Mouse (Mus musculus) limb, embryonic 14.5 days (tissue): ENCODE results near the gene Zbtb16. TPM values are rescaled to one million over a fixed set of nuclear protein-coding genes. Genes with fewer than 3 reads are reported as not detected.

Source experiments
- ATAC-seq: fragments of 200-750 bp; cut with Nextera tagmentation; 2 replicates; pipeline ENCODE4 v1.8.0; 2017; ENCODE audit warnings: low read depth, moderate number of reproducible peaks, moderate TSS enrichment; ENCODE audit not compliant: low FRiP score
- DNase-seq: peaks from one replicate; pipeline ENCODE4 v3.0.0-alpha.2; 2015; ENCODE audit warnings: low spot score
- H3K27ac ChIP-seq: fragments of 300-500 bp; sonication (generic); replicated peaks from 2 replicates; pipeline ENCODE4 v1.5.1; 2014; ENCODE audit warnings: low read depth, mild to moderate bottlenecking, low read length, moderate library complexity, mixed read lengths
- H3K27me3 ChIP-seq: fragments of 300-500 bp; sonication (generic); 2 replicates; pipeline ENCODE4 v1.6.1; 2014; ENCODE audit warnings: low read length, mixed read lengths; ENCODE audit not compliant: control insufficient read depth, insufficient read depth
- H3K36me3 ChIP-seq: fragments of 300-500 bp; sonication (generic); 2 replicates; pipeline ENCODE4 v1.6.1; 2014; ENCODE audit warnings: mild to moderate bottlenecking, low read length, moderate library complexity, mixed read lengths; ENCODE audit not compliant: control insufficient read depth, insufficient read depth
- H3K4me1 ChIP-seq: fragments of 300-500 bp; sonication (generic); 2 replicates; pipeline ENCODE4 v1.6.1; 2014; ENCODE audit warnings: antibody characterized with exemption, low read length, mixed read lengths; ENCODE audit not compliant: control insufficient read depth, insufficient read depth
- H3K4me2 ChIP-seq: fragments of 300-500 bp; sonication (generic); replicated peaks from 2 replicates; pipeline ENCODE4 v1.6.1; 2014; ENCODE audit warnings: low read depth, mild to moderate bottlenecking, low read length, moderate library complexity; ENCODE audit not compliant: severe bottlenecking
- H3K4me3 ChIP-seq: fragments of 300-500 bp; sonication (generic); replicated peaks from 2 replicates; pipeline ENCODE4 v1.5.1; 2014; ENCODE audit warnings: low read length
- H3K9ac ChIP-seq: fragments of 300-500 bp; sonication (generic); 2 replicates; pipeline ENCODE4 v1.6.1; 2014; ENCODE audit warnings: mild to moderate bottlenecking, low read depth, low read length, moderate library complexity; ENCODE audit not compliant: severe bottlenecking
- H3K9me3 ChIP-seq: fragments of 300-500 bp; sonication (generic); 2 replicates; pipeline ENCODE4 v1.6.1; 2016; ENCODE audit warnings: low read length; ENCODE audit not compliant: control insufficient read depth
- POLR2A ChIP-seq: fragments of 200-500 bp; IDR thresholded peaks from 2 replicates; pipeline ENCODE4 v1.8.0; 2012; ENCODE audit warnings: inconsistent platforms, mild to moderate bottlenecking, moderate library complexity, borderline replicate concordance; ENCODE audit not compliant: insufficient read depth, insufficient read length; ENCODE audit errors: extremely low read depth
- WGBS: fragments of 180-500 bp; shearing (Covaris S2); extraction: QIAGEN DNeasy Blood & Tissue Kit; methylation state at CpG from one replicate; pipeline ENCODE4 v1.1.7; 2014; 5-methylcytosine and 5-hydroxymethylcytosine counted together
- polyA plus RNA-seq, 2 experiments: library from polyadenylated mRNA; depleted of rRNA in 1 of 2; stranded (reverse) in 1 of 2; unstranded in 1 of 2; fragments of >200 nt; fragmentation: Nextera tagmentation in 1 of 2; extraction: Ambion mirVana in 1 of 2; gene quantifications; 2 replicates each; pipeline versions ENCODE4 v1.2.1 to v1.2.3; 2012 to 2014

Zbtb16 gene
- polyA plus RNA-seq, 2 experiments = 0.91 to 1.9 TPM

- Histone ChIP-seq H3K9ac (no peak overlapping the region), H3K27me3 (no peaks in the 10 kb centered on the region; the same call in 1 of the 2 replicates), H3K36me3 (no peaks in the 10 kb centered on the region), H3K9me3 (no peaks in the 10 kb centered on the region), H3K4me2 (no peak overlapping the region), H3K4me1 (peaks cover 7% of the 10 kb centered on the region), H3K27ac (no peak overlapping the region), H3K4me3 (no peak overlapping the region)
- DNase-seq (no peak), ATAC-seq (no peak)
- 68% methylated on average over 5 of the region's 5 CpGs for WGBS
- TF ChIP-seq POLR2A = no peak
These were observed 90.5 kb downstream of the Zbtb16 start for GRCm38 (mm10) chr9:48745347-48746119.

DNA sequence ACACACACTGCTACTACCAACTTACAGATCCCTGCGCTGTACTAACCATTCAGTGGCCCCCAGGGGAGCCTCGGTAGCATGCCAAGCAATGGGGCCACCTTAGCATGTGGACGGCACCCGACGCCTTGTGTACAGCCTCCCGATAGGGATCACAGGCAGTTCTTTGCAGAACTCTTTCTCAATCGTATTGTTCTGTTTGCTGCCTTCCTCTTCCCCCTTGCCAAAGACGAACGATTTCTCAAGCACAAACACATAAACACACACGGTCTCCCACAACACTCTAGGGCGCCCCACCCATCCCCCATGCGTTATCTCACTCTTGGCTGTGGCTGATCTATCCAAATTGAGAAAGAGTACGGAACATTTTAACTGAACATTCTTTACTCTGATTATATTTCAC lies 91.1 kb downstream of the Zbtb16 start:
- DNase-seq (no peak), ATAC-seq (no peak)
- no peak for TF ChIP-seq POLR2A
- no peaks in the 10 kb centered on the region; the same call in 1 of the 2 replicates for H3K27me3 ChIP-seq
- peaks cover 14% of the 10 kb centered on the region for H3K4me1 ChIP-seq
- WGBS = 81% methylated on average over 13 of the region's 13 CpGs
- no peak overlapping the region for H3K4me3 ChIP-seq
- no peaks in the 10 kb centered on the region for H3K9me3 ChIP-seq
- no peak overlapping the region for H3K4me2 ChIP-seq
- H3K9ac ChIP-seq = no peak overlapping the region
- H3K36me3 ChIP-seq = no peaks in the 10 kb centered on the region
- no peak overlapping the region for H3K27ac ChIP-seq

DNA sequence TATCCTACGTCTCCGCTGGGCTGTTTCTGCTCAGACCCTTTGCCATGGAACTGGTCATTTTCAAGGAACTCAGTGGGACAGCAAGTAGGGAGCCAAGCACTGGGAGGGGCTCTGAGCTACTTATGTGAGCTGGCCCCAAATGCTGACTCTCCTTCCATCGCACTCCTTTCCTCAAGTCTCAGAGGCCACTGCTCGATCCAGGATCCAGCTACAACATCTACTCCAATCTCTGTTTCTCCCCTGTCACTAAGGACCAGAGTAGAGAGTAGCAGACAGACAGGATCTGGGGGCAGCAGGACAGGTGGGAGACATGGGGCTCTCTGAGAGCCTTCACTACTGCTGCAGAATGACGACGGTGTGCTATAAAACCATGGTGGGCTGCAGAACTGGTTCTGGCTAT lies 91.6 kb downstream of the Zbtb16 start:
- H3K27ac ChIP-seq = no peak overlapping the region
- TF ChIP-seq POLR2A = no peak
- H3K4me3 ChIP-seq = no peak overlapping the region
- ATAC-seq (no peak), DNase-seq (no peak)
- no peak overlapping the region for H3K4me2 ChIP-seq
- WGBS = 79% methylated on average over 6 of the region's 6 CpGs
- no peaks in the 10 kb centered on the region for H3K9me3 ChIP-seq
- H3K27me3 ChIP-seq = no peaks in the 10 kb centered on the region; the same call in 1 of the 2 replicates
- peaks cover 18% of the 10 kb centered on the region for H3K4me1 ChIP-seq
- H3K36me3 ChIP-seq = no peaks in the 10 kb centered on the region
- H3K9ac ChIP-seq = no peak overlapping the region

DNA sequence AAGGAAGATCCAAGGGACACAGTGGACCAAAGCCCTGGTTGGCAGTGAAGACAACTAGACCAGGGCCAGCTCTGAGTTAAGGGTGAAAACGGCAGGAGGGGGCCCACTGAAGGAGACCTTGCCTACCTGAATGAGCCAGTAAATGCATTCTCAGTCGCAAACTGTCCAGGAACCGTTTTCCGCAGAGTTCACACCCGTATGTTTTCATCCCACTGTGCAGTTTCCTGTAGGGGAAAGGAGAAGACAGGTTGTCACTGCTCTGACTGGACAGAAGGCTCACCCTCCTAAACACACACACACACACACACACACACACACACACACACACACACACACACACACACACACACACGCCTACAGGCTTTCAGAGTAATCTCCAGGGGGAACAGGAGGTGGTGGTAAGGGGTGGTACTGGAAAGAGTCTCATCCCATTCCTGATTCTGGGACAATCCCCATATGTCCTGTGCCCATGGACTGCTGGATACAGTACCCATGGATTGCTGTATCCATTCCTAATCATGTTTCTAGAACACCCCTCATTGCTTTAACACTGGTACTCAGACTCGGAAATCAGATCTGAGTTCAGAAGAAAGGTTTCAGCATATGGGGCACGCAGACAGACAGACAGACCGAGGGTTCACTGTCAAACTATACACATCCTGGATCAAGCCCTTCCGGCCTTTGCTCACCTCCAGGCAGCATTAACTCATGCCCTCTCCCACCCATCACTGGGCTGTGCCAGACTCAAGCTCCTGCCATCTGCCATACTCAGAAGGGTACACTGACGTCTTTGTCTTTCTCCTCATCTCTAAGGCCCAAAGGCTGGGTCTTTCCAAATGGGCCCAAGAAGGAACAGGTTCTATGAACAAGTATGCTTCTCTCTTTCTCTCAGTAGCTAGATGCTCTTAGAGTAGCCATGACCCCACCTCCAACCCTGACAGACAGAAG lies 92.4 kb downstream of the Zbtb16 start:
- TF ChIP-seq POLR2A = no peak
- Histone ChIP-seq H3K4me2 (no peak overlapping the region), H3K4me1 (peaks cover 24% of the 10 kb centered on the region), H3K27ac (no peak overlapping the region), H3K27me3 (no peaks in the 10 kb centered on the region; the same call in 1 of the 2 replicates), H3K9me3 (no peaks in the 10 kb centered on the region), H3K4me3 (no peak overlapping the region), H3K9ac (no peak overlapping the region), H3K36me3 (no peaks in the 10 kb centered on the region)
- 86% methylated on average over 11 of the region's 11 CpGs for WGBS
- ATAC-seq = no peak
- DNase-seq = no peak

GRCm38 (mm10) chr9:48742150-48742549 lies 93.9 kb downstream of the Zbtb16 start:
- Histone ChIP-seq H3K4me2 (no peak overlapping the region), H3K4me3 (no peak overlapping the region), H3K4me1 (peaks cover 32% of the 10 kb centered on the region), H3K36me3 (no peaks in the 10 kb centered on the region), H3K27ac (no peak overlapping the region), H3K9ac (no peak overlapping the region), H3K9me3 (no peaks in the 10 kb centered on the region), H3K27me3 (no peaks in the 10 kb centered on the region; the same call in 1 of the 2 replicates)
- TF ChIP-seq POLR2A = no peak
- ATAC-seq = no peak
- WGBS = 87% methylated on average over 7 of the region's 7 CpGs
- DNase-seq = no peak
